Mouse (Mus musculus) left cerebral cortex, adult 11 months (tissue): ENCODE measurements around the gene Hbs1l.
"Not testable (repeated sequence)": the region's sequence is repeated elsewhere in the genome, so short reads cannot be mapped to it uniquely, and the experiment has no call there.

Source experiments
- DNase-seq: peaks from one replicate; pipeline ENCODE4 v3.0.0; 2022; ENCODE audit warnings: low spot score

Hbs1l gene

DNA sequence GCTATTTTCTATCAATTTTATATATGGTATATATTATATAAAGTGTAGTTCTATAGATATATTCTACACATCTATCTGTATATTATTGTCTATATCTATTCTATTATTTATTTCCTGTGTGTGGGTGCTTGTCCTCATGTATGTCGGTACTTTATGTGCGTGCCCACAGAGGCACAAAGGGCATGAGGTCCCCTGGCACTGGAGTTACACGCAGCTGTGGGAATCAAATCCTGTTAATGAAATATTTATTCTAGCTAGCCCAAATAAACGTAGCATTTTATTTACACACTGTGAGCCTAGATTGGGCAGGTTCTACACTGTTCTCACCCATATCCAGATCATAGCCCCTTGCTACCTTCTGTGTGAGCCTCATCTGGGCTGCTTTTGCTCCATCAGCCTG, 63.3 kb downstream of the Hbs1l start:
- no peak for DNase-seq

DNA sequence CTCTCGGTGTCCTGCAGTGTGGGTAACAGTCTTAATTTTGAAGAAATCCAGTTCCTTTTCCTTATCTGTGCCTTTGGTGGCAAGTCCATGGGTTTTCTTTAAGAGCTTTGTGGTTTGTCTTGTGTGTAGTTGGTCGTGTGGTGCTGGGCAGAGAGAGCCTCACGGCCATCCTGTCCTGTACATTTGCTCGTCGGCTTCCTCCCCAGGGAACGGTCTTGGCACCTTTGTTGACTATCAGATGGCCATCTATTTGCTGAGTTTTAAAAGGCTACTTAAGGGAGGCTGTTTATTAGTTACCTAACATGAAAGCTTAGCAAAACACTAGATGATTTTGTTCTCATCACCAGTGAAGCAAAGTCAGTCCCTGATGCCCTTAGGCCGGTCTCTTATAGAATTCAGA, 66.1 kb downstream of the Hbs1l start:
- DNase-seq = no peak

DNA sequence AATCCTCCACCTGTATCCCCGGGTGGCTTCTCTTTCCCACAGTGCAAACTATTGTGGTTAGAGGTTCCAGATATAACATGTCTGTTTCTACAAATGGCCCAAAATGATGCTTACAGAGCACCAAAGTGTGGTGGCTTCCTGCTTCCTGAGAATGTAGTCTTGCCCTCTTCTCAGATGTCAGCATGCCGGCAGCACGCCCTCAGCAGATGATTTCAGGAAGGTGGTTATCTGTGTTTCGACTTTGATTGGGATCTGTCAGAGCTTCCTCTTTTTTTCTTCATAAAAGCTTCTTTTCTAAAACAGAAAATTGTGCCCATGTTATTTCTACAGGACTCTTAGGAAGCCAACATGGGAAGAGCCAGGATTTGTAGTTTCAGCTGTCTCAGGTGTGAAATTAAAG, 67.5 kb downstream of the Hbs1l start:
- no peak for DNase-seq

DNA sequence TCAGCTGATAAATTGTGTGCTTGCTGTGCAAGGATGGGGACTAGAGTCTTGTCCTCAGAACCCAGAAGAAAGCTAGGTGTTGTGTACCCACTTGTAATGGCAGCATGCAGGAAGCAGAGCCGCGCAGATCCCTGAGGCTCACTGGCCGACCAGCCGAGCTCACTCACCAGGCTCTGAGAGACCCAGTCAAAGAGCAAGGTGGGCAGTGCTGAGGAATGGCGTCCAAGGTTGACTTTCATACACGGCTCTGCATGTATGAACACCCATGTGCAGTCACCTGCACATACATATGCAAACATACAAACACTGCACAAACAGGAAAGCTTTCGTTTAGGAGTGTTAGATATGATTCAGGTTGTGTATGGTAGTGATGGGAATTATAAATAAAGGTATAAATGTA, 69.2 kb downstream of the Hbs1l start:
- DNase-seq = no peak

DNA sequence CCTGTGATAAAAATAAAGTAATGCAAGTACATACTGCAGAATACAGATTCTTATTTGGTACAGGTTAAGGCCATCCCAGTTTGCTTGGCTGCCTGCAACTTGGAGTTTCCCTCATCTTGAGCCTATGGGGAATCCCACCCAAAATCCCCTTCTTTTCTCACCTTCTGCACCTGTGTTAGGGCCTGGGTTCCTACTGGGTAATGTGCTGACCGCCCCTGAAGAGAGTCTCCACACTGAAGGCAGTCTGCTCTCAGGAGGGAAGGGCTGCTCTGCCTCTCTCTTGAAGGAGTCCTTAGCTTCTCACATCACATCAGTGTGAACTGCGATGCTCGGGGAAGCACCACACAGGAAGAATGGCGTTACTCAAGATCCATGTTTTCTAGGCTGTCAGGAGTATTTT, 70.1 kb downstream of the Hbs1l start:
- DNase-seq = no peak

DNA sequence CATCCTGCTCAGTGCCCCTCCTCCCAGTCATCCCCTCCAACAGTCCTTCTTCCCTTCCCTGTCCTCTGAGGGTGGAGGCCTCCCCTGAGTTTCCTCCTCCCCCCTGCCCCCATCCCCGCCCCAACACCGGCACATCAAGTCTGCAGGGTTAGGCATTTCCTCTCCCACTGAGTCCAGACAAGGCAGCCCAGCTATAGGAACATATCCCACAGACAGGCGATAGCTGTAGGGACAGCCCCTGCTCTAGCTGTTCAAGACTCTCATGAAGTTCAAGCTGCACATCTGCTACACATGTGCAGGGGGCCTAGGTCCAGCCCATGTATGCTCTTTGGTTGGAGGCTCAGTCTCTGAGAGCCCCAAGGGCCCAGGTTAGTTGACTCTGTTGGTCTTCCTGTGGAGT, 70.7 kb downstream of the Hbs1l start:
- DNase-seq = no peak

DNA sequence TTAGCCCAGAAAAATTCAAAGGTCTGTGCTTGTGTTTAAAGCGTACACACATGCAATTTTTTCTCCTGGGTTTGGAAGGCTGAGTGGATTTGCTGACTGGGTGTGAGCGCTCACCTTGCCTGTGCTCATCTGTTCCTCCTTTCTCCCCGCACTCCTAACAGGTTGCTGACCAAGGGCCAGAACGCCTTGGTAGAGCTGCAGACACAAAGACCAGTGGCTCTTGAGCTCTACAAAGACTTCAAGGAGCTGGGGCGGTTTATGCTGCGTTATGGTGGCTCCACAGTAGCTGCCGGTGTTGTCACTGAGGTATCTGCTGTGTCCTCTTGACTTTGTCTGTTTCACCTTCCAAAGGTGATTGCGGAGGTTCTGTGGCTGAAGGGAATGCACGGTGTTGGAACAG, 71.7 kb downstream of the Hbs1l start:
- DNase-seq = no peak

DNA sequence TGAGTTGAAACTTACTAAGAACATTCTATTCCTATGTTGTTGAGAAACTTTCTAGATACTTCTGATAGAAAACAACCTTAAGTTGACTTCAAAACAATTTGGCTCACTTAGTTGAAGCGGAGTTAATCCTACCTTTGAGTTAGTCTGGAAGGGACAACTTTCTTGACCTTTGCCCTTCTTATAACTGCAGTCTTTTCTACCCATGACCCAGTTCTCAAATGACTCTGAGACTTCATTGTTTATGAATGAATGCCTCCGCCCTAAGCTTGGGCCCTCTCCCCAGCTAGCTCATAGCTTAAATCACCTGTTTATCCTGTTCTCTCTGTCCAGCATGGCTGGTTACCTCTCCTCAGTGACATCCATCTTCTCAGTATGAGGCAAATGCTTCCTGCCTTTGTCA, 73.8 kb downstream of the Hbs1l start:
- no peak for DNase-seq

DNA sequence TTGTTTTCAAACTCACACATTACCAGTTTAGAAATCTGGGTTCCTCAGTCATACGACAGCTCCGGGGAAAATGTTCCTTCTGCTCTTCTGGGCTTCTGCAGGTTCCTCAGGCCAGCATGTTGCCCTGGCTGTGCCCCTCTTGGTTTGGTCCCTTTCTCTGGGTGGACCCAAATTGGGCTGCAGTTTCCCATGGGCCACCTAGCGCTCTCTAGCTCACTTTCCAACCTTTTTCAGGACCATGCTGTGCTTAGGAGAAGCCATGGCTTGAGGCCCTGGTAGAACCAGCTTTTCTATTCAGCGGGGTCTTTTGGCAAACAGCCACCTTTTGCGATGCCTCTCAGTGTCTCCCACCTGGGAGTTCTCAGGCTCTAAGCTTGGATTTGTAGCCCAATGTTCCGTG, 76.5 kb downstream of the Hbs1l start:
- DNase-seq = no peak

DNA sequence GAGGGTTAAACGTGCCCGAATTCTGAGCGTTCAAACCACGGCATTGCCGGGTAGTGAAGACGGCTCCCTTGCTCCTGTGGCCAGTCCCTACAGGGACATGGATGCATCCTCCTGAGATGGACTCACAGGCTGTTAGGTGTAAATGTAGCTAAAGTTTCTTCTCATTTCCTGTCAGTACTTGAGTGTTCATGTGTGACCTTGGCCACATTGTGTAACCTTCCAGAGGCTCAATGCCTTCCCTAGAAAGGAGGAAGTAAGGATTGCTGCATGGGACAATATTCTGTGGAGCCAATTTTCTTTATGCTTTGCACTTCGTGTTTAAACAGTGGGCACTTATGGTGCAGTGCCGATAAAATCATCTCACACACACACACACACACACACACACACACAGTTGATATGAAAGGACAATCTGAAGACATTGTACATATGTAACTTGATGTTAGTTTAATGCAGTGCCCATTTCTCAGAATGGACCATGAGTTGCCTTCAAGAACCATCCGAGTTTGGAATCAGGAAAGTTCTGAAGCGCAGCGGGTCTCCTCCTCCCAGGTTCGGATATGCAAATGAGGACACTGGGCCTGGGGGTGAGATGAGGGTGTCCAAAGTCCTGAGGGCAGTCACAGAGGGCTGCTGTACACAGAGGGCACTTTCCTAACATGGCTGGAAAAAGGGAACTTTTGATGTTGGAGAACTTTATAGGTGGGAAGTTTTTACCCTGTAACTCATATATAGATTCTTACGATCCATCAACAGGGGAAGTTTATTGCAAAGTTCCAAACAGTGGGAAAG, 81.1 kb downstream of the Hbs1l start, which contains the start of gene Aldh8a1:
Gene Aldh8a1, plus strand, starts transcription at position 610 of the 792 bp plus-strand sequence.
- no peak for DNase-seq

DNA sequence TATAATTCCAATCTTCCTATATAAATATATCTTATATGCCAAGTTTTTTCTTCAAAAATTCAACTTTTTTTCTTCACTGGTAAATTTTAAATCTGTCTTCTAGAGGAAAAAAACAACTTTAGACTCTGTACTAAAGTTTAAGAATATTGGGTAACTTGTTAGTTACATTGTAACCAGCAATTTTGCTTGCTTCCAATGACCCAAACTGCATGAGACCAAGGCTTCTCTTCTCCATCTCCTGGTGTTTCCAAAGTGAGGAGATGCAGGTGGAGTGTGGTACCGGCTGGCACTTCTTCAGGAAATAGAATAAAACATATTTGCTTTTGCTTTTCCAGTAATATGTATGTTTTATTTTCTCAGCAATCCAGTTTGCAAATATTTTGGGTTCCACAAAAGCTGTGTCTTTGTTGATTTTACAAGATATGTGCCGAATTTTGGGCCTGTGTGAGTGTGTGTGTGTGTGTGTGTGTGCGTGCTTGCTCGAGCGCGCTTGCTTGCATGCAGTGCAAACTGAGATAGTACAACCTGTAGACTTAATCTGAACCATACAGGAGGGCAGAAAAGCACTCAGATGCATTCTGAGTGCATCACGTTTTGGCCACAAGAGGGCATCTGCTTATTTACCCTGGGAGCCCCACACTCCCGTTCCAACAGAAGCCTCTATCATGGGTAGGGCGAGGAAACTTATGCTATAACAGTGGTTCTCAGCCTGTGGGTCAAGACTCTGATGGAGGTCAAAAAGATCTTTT, 82.6 kb downstream of the Hbs1l start:
- DNase-seq = no peak

DNA sequence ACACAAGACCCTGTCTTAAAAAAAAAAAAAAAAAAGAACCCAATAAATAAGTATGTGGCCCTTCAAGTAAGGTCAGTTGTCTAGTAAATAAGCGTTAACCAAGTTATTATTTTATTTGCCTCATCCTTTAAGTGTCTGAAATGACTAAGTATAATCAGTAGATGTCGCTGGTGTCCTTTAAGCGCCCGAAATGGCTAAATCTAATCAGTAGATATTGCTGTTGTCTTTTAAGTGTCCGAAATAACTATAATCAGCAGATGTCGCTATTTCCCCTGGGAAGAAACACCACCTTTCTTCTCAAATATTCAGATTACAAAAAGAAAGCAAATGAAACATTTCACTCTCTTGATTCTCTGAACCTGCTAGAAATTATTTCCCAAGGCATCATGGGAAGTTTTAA, 87.1 kb downstream of the Hbs1l start:
- peak; percentile 69 for DNase-seq

DNA sequence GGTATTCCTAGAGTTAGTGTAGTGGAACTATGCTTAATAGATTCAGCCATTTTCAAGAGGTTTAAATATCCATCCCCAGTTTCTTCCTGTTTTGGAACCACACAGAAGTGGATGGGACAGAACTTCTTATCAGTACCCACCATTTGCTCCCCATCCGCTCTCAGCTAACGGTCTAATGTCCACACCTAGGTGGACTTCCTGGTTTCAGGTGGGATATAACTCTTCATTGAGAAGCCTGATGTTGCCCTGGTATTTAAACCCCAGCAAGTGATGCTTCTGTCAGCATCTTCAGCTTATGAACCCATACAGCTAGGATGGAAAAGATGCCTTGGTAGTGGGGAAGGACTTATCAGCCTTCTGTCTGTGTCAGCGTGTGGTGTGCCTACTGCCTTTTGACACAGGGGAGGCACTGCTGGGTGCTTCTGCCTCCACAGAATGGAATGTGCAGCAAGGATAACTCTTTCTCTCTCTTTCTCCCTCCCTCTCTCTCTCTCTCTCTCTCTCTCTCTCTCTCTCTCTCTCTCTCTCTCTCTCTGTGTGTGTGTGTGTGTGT, 89.4 kb downstream of the Hbs1l start:
- DNase-seq = no peak

DNA sequence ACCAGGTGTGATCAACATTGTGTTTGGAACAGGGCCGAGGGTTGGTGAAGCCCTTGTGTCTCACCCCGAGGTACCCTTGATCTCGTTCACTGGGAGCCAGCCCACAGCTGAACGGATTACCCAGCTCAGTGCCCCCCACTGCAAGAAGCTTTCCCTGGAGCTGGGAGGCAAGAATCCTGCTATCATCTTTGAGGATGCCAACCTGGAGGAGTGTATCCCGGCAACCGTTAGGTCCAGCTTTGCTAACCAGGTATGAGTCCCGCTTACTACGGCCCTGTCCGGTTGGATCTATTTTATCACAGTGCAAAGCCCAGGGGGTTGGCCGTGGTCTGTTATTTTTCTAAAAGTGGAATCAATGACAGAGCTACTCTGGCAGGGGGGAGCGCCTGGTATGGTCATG, 93.3 kb downstream of the Hbs1l start:
- no peak for DNase-seq

DNA sequence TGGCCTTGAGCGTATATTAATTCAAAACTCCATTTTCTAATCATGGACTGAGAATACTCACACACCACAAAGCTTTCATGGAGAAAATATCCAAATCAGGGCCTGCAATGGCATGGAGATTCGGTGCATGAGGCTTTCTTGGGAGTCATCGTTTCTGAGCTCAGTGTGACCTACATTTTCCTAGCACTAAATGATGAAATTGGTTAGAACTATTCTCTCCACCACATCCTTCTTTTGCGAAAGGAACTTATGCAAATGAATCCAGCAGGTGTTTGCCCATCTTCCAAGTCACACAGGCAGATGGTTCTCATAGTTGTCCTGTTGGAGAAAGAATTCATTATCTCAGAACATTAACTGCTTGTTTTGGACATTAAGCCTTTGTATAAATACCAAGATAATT, 94.7 kb downstream of the Hbs1l start:
- DNase-seq = no peak

DNA sequence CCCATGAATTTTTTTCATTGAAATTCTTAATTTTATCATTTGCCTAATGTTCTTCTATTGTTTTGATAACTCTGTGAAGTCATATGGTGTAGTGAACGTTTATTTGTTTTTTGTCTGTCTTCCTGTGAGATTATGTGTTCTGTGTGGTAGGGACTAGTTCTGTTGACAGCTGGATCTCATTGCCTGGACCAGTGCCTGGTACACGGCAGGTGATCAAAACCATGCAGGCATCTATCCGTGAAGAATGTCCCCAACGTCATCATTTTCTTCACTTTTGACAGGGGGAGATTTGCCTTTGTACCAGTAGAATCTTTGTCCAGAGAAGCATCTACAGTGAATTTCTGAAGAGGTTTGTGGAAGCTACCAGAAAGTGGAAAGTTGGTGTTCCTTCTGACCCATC, 95.5 kb downstream of the Hbs1l start:
- no peak for DNase-seq

DNA sequence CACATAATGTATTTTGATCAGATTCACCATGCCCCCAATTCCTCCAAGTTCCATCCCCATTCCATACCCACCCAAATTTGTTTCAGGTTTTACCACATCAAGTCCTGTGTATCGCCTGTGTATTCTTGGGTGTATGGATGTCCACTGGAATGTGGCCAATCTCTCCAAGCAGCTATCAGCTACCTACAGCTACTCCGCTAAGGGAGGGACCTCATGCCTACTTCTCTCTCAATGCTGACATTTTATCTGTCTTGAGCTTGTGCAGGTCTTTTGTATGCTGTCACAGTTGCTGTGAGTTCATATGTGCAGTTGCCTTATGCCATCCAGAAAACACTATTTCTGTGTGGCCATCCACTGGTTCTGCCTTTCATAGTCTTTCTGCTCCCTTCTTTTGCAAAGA, 97.6 kb downstream of the Hbs1l start:
- DNase-seq = no peak

DNA sequence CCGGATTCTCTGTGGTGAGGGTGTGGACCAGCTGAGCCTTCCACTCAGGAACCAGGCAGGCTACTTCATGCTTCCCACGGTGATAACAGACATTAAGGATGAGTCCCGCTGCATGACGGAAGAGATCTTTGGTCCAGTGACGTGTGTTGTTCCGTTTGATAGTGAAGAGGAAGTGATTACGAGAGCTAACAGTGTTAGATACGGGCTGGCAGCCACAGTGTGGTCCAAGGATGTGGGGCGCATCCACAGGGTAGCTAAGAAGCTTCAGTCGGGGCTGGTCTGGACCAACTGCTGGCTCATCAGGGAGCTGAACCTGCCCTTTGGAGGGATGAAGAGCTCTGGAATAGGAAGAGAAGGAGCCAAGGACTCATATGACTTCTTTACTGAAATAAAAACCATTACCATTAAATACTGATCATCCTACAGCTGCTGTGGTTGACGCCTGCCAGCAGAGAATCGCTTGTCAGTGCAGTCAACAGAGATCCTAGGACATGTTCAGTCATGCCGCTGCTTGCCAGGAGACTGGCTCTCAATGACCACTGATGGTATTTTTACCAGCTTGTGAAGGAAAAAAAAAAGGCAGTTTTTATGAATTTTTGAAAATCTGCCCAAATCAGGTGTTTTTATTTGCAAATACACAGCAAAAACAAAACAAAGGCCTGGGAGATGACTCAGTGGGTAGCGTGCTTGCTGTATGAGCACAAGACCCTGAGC, 99.8 kb downstream of the Hbs1l start:
- no peak for DNase-seq

DNA sequence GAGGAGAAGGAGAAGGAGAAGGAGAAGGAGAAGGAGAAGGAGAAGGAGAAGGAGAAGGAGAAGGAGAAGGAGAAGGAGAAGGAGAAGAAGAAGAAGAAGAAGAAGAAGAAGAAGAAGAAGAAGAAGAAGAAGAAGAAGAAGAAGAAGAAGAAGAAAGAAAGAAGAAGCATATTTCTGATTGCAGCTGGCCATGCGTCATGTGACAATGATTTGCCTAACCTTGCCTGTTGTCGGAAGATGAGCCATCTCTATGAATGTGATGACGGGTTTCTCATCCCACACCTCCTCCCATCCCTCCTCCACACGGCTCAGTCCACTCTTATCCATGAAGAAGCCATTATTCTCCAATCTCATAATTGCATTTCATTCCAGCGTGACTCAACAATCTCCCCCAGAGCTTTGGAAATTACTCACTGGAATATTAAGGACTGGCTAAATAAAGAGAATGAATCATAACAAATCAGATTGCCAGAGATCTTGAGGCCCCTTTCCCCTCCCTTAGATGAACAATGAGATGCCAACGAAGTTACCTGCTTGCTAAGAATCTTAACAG, 103.2 kb downstream of the Hbs1l start:
- DNase-seq = not testable (repeated sequence)

DNA sequence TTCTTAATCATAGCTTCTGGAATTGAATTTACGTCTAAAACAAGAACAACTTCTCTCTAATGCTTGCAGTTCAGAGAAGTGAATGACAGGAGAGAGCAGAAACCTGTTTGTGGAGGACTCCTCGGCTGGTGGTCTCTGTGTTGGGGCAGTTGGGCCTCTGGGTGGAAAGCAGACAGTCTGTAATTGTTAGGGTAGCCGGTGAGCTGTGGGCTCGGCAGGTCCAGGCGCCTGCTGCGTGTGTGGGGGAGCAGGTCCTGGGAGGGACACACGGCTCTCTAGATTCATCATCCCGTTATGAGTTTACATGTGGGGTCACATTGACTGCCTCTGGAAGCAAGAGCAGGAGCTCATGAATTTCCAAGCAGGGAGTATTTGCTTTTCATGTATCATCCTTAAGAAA, 103.8 kb downstream of the Hbs1l start:
- no peak for DNase-seq

DNA sequence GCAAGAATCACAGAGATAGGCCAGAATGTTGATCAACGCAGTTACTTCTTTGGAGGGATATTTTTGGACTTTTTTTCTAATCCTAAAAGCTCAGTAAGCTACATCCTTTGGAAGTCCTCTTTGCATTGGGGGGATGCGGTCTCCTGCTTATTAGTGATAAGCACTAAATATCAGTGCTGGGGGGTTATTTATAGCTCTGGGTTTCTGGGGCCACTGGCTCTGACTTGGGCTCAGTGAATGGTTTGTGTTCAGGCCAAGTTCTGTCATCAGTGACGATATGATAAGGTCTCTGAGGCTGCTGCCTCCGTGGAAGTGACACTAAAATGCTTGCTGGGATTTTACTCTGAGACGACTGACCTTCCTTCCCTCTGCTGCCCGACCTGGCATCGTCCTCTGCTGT, 104.3 kb downstream of the Hbs1l start:
- no peak for DNase-seq

DNA sequence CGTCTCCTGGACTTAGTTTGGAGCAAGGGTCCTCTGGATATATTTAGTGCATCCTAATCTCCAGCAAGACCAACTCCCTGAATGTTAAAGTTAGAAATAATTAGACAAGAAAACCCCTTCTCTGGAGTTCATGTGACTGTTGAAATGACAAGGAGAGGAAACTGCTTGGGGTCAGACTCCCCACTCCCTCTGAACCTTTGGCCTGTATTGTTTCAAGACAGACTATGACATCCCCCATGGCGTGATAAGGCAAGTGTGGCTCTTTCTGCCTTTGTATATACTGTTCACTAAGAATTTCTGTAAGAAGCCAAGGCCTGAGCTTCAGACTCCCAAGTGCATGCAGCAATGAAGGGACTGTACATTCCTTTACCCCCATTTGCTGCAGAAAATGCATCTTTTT, 104.7 kb downstream of the Hbs1l start:
- no peak for DNase-seq
